Mouse (Mus musculus): ENCODE data around the gene Zfp691. TPM values are rescaled to one million over a fixed set of nuclear protein-coding genes. Genes with fewer than 3 reads are reported as not detected.
A peak's percentile ranks its signal among the peaks of the same experiment; 100 is the strongest.

Gene Zfp691
- polyA plus RNA-seq, 2 experiments: 1.5 to 3.3 TPM

GRCm38 (mm10) chr4:119138171-119138570 lies 35.8 kb downstream of the Zfp691 start:
- ATAC-seq (ENCODE audit: insufficient read depth): peak; percentile 58
- 53% methylated on average over 18 of the region's 18 CpGs for WGBS (ENCODE audit: insufficient replicate concordance)
- no peak overlapping the region for H3K27ac ChIP-seq
- H3K9me3 ChIP-seq (ENCODE audit: control insufficient read depth, low read length): no peaks in the 10 kb centered on the region
- no peaks in the 10 kb centered on the region for H3K27me3 ChIP-seq (ENCODE audit: control insufficient read depth, insufficient read depth, low read length)
- peaks cover 52% of the 10 kb centered on the region for H3K36me3 ChIP-seq (replicated peaks; ENCODE audit: control insufficient read depth, insufficient read depth, low read depth)
- no peak overlapping the region for H3K9ac ChIP-seq (replicated peaks)
- H3K4me3 ChIP-seq (ENCODE audit: insufficient read depth in 1 of 2, low read depth in 2 of 2, low read length in 2 of 2): no peak overlapping the region
- DNase-seq (ENCODE audit: low read depth in 3 of 3, low spot score in 3 of 3): peak in 1 of 3 experiments; percentile 45
- H3K4me2 ChIP-seq (ENCODE audit: low read depth): no peak overlapping the region
- no peak for TF ChIP-seq CTCF (IDR thresholded peaks at IDR 0.05; ENCODE audit: low read depth)
- TF ChIP-seq EP300 (IDR thresholded peaks at IDR 0.05; ENCODE audit: low read depth): no peak
- H3K4me1 ChIP-seq (replicated peaks; ENCODE audit: control insufficient read depth in 2 of 2, insufficient read depth in 2 of 2, low read length in 1 of 2): peaks cover 2 to 5% of the 10 kb centered on the region in 2 experiments; a peak in 2 of 4 replicates

- WGBS (ENCODE audit: insufficient replicate concordance): 41% methylated on average over 8 of the region's 8 CpGs
- Histone ChIP-seq H3K4me3 (ENCODE audit: insufficient read depth in 1 of 2, low read depth in 2 of 2, low read length in 2 of 2) (no peak overlapping the region), H3K9me3 (ENCODE audit: control insufficient read depth, low read length) (no peaks in the 10 kb centered on the region), H3K27me3 (ENCODE audit: control insufficient read depth, insufficient read depth, low read length) (no peaks in the 10 kb centered on the region), H3K4me2 (ENCODE audit: low read depth) (no peak overlapping the region), H3K9ac (replicated peaks) (no peak overlapping the region), H3K27ac (no peak overlapping the region), H3K4me1 (replicated peaks; ENCODE audit: control insufficient read depth in 2 of 2, insufficient read depth in 2 of 2, low read length in 1 of 2) (peaks cover 2% of the 10 kb centered on the region in 2 experiments; a peak in 1 of 4 replicates), H3K36me3 (replicated peaks; ENCODE audit: control insufficient read depth, insufficient read depth, low read depth) (peaks cover 60% of the 10 kb centered on the region)
- no peak for DNase-seq (ENCODE audit: low read depth in 3 of 3, low spot score in 3 of 3)
- ATAC-seq (ENCODE audit: insufficient read depth): no peak
- TF ChIP-seq EP300 (IDR thresholded peaks at IDR 0.05; ENCODE audit: low read depth) (no peak; the same call in 1 of the 2 replicates), CTCF (IDR thresholded peaks at IDR 0.05; ENCODE audit: low read depth) (no peak)
Measured at GRCm38 (mm10) chr4:119137313-119137712, 36.7 kb downstream of the Zfp691 start.

GRCm38 (mm10) chr4:119133860-119134259 lies 40.1 kb downstream of the Zfp691 start:
- no peak overlapping the region for H3K27ac ChIP-seq
- no peak overlapping the region for H3K4me3 ChIP-seq (ENCODE audit: insufficient read depth in 1 of 2, low read depth in 2 of 2, low read length in 2 of 2)
- TF ChIP-seq EP300 (IDR thresholded peaks at IDR 0.05; ENCODE audit: low read depth) (no peak), CTCF (IDR thresholded peaks at IDR 0.05; ENCODE audit: low read depth) (no peak)
- peaks cover 95% of the 10 kb centered on the region for H3K36me3 ChIP-seq (replicated peaks; ENCODE audit: control insufficient read depth, insufficient read depth, low read depth)
- no peak overlapping the region for H3K4me2 ChIP-seq (ENCODE audit: low read depth)
- H3K9me3 ChIP-seq (ENCODE audit: control insufficient read depth, low read length): no peaks in the 10 kb centered on the region
- peaks cover 2% of the 10 kb centered on the region in 2 experiments; a peak in 2 of 4 replicates for H3K4me1 ChIP-seq (replicated peaks; ENCODE audit: control insufficient read depth in 2 of 2, insufficient read depth in 2 of 2, low read length in 1 of 2)
- 91% methylated on average over 13 of the region's 13 CpGs for WGBS (ENCODE audit: insufficient replicate concordance)
- DNase-seq (ENCODE audit: low read depth in 3 of 3, low spot score in 3 of 3) (no peak), ATAC-seq (ENCODE audit: insufficient read depth) (no peak)
- H3K9ac ChIP-seq (replicated peaks): no peak overlapping the region
- H3K27me3 ChIP-seq (ENCODE audit: control insufficient read depth, insufficient read depth, low read length): no peaks in the 10 kb centered on the region

GRCm38 (mm10) chr4:119133306-119133705 lies 40.7 kb downstream of the Zfp691 start:
- ATAC-seq (ENCODE audit: insufficient read depth) (no peak), DNase-seq (ENCODE audit: low read depth in 3 of 3, low spot score in 3 of 3) (no peak)
- Histone ChIP-seq H3K36me3 (replicated peaks; ENCODE audit: control insufficient read depth, insufficient read depth, low read depth) (peaks cover 100% of the 10 kb centered on the region), H3K27me3 (ENCODE audit: control insufficient read depth, insufficient read depth, low read length) (no peaks in the 10 kb centered on the region), H3K9me3 (ENCODE audit: control insufficient read depth, low read length) (no peaks in the 10 kb centered on the region), H3K27ac (no peak overlapping the region), H3K9ac (replicated peaks) (no peak overlapping the region), H3K4me1 (replicated peaks; ENCODE audit: control insufficient read depth in 2 of 2, insufficient read depth in 2 of 2, low read length in 1 of 2) (peaks cover 6 to 7% of the 10 kb centered on the region in 2 experiments; a peak in 3 of 4 replicates), H3K4me3 (ENCODE audit: insufficient read depth in 1 of 2, low read depth in 2 of 2, low read length in 2 of 2) (no peak overlapping the region), H3K4me2 (ENCODE audit: low read depth) (no peak overlapping the region)
- TF ChIP-seq EP300 (IDR thresholded peaks at IDR 0.05; ENCODE audit: low read depth) (no peak), CTCF (IDR thresholded peaks at IDR 0.05; ENCODE audit: low read depth) (no peak)
- 93% methylated on average over 13 of the region's 13 CpGs for WGBS (ENCODE audit: insufficient replicate concordance)

GRCm38 (mm10) chr4:119131189-119131910 lies 42.6 kb downstream of the Zfp691 start:
- no peak overlapping the region for H3K27ac ChIP-seq
- H3K4me3 ChIP-seq (ENCODE audit: insufficient read depth in 1 of 2, low read depth in 2 of 2, low read length in 2 of 2): no peak overlapping the region
- ATAC-seq (ENCODE audit: insufficient read depth) (no peak), DNase-seq (ENCODE audit: low read depth in 3 of 3, low spot score in 3 of 3) (no peak)
- H3K4me2 ChIP-seq (ENCODE audit: low read depth): no peak overlapping the region
- no peak for TF ChIP-seq EP300 (IDR thresholded peaks at IDR 0.05; ENCODE audit: low read depth)
- no peak for TF ChIP-seq CTCF (IDR thresholded peaks at IDR 0.05; ENCODE audit: low read depth)
- WGBS (ENCODE audit: insufficient replicate concordance): 81% methylated on average over 8 of the region's 8 CpGs
- peaks cover 100% of the 10 kb centered on the region for H3K36me3 ChIP-seq (replicated peaks; ENCODE audit: control insufficient read depth, insufficient read depth, low read depth)
- H3K27me3 ChIP-seq (ENCODE audit: control insufficient read depth, insufficient read depth, low read length): no peaks in the 10 kb centered on the region
- H3K9me3 ChIP-seq (ENCODE audit: control insufficient read depth, low read length): no peaks in the 10 kb centered on the region
- no peak overlapping the region for H3K9ac ChIP-seq (replicated peaks)
- H3K4me1 ChIP-seq (replicated peaks; ENCODE audit: control insufficient read depth in 2 of 2, insufficient read depth in 2 of 2, low read length in 1 of 2): peaks cover 14 to 24% of the 10 kb centered on the region in 2 experiments; a peak in 3 of 4 replicates

Data from liver, embryonic 14.5 days (tissue).